Mouse (Mus musculus) gastrocnemius, postnatal 14 days (tissue): ENCODE data around the gene Gm36245. TPM values are rescaled to one million over a fixed set of nuclear protein-coding genes. Genes with fewer than 3 reads are reported as not detected.

Experiments used
- total RNA-seq, 2 experiments: library from RNA; stranded (reverse); gene quantifications; 2 replicates each; pipeline ENCODE4 v1.2.3; 2021

The Gm36245 gene
- total RNA-seq, 2 experiments from 2014 or later: not detected

Other genes starting within 250 kb of the Gm36245 start
- gene Apol7a, start 200.1 kb upstream of the Gm36245 start, total RNA-seq: under 1 TPM; 0.29 to 0.51 TPM
- not detected for gene Apol9a, start 188.1 kb upstream of the Gm36245 start, total RNA-seq
- 1 to 10 TPM; 3.7 to 3.9 TPM for gene Apol7b, start 151.8 kb upstream of the Gm36245 start, total RNA-seq
- not detected for gene Apol10a, start 122.2 kb upstream of the Gm36245 start, total RNA-seq
- not detected for gene Apol11a, start 91.0 kb upstream of the Gm36245 start, total RNA-seq
- under 1 TPM; 0.11 to 0.27 TPM for gene Apol7c, start 65.9 kb upstream of the Gm36245 start, total RNA-seq
- not detected for gene 1700025B11Rik, start 37.4 kb upstream of the Gm36245 start, total RNA-seq
- under 1 TPM; 0.16 to 0.31 TPM for gene Apol10b, start 3.1 kb upstream of the Gm36245 start, total RNA-seq
- gene Apol11b, start 44.0 kb downstream of the Gm36245 start, total RNA-seq: under 1 TPM in 1 of 2 experiments, not detected in 1; 0.14 TPM
- gene Apol7e, start 99.6 kb downstream of the Gm36245 start, total RNA-seq: under 1 TPM; 0.29 to 0.82 TPM
- not detected for gene Apol9b, start 129.8 kb downstream of the Gm36245 start, total RNA-seq
- not detected for gene Apol8, start 157.7 kb downstream of the Gm36245 start, total RNA-seq
- 100 to 1,000 TPM in 1 of 2 experiments, 10 to 100 TPM in 1; 96.9 to 111 TPM for gene Myh9, start 242.9 kb downstream of the Gm36245 start, total RNA-seq